Mouse (Mus musculus): ENCODE data around the gene Dnajc22. TPM values are rescaled to one million over a fixed set of nuclear protein-coding genes. Genes with fewer than 3 reads are reported as not detected.
A peak's percentile ranks its signal among the peaks of the same experiment; 100 is the strongest.
"Not testable (repeated sequence)": the region's sequence is repeated elsewhere in the genome, so short reads cannot be mapped to it uniquely, and the experiment has no call there.

Gene Dnajc22
- polyA plus RNA-seq, 1 experiment from 2014 or later, result 0.84 TPM

DNA sequence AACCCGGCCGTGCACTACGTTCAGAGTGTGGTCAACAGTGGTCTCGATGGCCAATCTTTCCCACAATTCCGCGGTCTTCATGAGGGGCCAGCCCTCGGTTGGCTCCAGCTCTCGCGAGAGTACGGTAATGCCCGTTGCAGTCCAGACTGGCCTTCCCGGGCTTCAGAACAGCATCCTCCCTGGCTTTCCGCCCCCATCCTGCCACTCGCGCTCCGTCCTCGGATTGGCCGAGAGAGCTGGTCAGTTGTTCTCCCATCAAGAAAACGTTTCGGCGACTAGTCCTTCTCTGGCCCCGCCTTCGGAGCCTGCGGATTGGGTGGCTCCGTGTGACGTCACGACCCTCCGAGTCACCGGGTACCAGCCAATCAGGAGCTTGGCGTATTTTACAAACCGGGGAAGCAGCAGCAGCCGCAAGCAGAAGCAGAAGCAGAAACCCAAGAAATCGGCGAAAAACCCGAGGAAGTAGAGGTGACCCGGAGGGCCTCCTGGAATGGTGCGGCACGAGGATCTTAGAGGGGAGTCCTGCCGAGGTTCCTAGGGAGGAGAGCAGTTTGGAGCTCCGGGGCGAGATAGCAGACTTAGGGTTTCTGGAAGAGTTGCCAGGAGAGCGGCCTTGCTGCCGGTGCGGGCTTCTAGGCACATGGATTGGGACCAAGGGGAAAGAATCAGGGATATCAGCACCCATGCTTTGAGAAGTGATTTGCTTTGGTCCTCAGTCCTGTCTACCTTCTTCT, 18.2 kb upstream of the Dnajc22 start:
- Histone ChIP-seq H3K27me3 (0 out of 2 replicates have a peak, but pooled peaks cover 1% of the 10 kb centered on the region), H3K9ac (peak overlapping the region; percentile 75), H3K9me3 (replicated peaks) (no peaks in the 10 kb centered on the region), H3K27ac (peak overlapping the region; percentile 94), H3K4me3 (peak overlapping the region; percentile 64), H3K4me2 (peak overlapping the region; percentile 79), H3K36me3 (ENCODE audit: poor library complexity, severe bottlenecking) (peaks cover 27% of the 10 kb centered on the region), H3K4me1 (peaks cover 33% of the 10 kb centered on the region)
- ATAC-seq, result peak; percentile 98
- WGBS, result under 1% methylated on average over 44 of the region's 44 CpGs

GRCm38 (mm10) chr15:99076011-99076410, 17.0 kb upstream of the Dnajc22 start:
- Histone ChIP-seq H3K4me3 (peak overlapping the region; percentile 64), H3K9ac (peak overlapping the region; percentile 75; the same call in 1 of the 2 replicates), H3K36me3 (ENCODE audit: poor library complexity, severe bottlenecking) (peaks cover 35% of the 10 kb centered on the region), H3K4me2 (peak overlapping the region; percentile 79), H3K4me1 (peaks cover 33% of the 10 kb centered on the region)
- not testable (repeated sequence) for H3K27me3 ChIP-seq; ATAC-seq; H3K27ac ChIP-seq; H3K9me3 ChIP-seq (replicated peaks)
- 100% methylated on average over 3 of the region's 3 CpGs for WGBS

DNA sequence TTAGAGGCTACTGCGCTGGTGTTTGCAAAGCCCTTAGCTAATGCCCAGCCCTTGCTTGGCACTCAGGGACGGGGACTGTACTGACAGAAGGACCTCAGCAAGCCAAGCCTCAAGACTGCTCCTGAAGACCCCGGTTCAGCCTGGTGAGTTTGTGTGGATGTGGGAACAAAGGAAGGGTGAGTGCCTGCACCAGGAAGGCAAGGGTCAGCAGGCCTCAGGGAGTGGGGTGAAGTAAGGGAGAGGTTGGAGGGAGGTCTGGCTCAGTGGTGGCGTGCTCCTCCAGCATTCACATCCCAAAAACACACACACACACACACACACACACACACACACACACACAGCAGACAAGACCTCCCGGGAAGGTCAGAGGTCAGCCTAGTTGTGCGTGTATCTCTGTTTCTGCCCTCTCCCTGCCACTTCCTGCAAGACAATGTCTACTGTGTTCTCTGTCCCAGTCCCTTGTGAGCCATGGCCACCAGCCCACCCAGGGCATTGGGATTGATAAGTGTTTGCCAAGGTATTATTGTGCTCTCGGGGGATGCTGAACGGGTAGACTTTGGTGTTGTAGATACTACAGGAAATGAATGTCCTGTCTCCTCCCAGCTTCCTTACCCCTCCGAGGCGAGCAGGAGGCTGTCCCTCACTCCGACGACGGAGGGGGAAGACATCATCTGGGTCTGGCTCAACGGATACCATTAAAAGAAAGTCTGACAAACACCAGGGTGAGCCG, 14.6 kb upstream of the Dnajc22 start:
- Histone ChIP-seq H3K9me3 (replicated peaks) (no peaks in the 10 kb centered on the region), H3K36me3 (ENCODE audit: poor library complexity, severe bottlenecking) (peaks cover 59% of the 10 kb centered on the region), H3K4me3 (no peak overlapping the region), H3K27ac (no peak overlapping the region), H3K9ac (peak overlapping the region; percentile 43; the same call in 1 of the 2 replicates), H3K27me3 (peaks cover 4% of the 10 kb centered on the region), H3K4me1 (peaks cover 33% of the 10 kb centered on the region), H3K4me2 (no peak overlapping the region)
- no peak for ATAC-seq
- WGBS, result 87% methylated on average over 15 of the region's 15 CpGs

DNA sequence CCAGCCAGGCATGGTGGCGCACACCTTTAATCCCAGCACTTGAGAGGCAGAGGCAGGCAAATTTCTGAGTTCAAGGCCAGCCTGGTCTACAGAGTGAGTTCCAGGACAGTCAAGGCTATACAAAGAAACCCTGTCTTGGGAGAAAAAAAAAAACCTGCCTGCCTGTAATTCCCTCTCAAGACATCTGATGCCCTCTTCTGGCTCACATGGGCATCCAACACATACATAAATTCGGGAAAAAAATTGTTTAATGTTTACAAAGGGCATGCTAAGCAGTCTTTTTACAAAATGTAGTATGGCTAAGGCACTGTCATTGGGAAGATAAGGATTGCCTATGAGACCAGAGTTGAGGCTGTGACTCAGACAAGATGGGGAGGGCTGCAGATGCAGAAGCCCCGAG, 13.2 kb upstream of the Dnajc22 start:
- peaks cover 63% of the 10 kb centered on the region for H3K36me3 ChIP-seq (ENCODE audit: poor library complexity, severe bottlenecking)
- WGBS, result 84% methylated on average over 3 of the region's 3 CpGs
- H3K4me1 ChIP-seq, result peaks cover 26% of the 10 kb centered on the region

DNA sequence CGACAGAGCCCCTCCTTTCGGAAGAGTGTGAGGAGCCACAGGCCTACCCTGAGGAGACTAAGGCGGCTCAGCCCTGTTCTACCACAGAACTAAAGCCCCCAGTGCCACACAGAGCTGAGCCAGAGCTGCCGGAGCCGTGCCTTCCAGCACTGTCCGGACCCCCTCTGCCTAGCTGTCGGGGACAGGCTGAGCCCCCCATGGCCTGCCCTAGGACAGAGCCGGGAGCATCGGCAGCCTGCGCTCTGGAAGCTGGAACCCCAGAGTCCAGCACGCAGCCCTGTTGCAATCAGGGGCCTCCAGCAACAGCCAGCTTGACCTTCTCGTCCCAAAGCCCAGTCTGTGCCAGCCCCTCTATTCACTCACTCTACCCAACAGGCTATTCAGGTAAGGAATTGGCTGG, 10.6 kb upstream of the Dnajc22 start:
- no peak for ATAC-seq
- Histone ChIP-seq H3K4me3 (no peak overlapping the region), H3K4me1 (peaks cover 4% of the 10 kb centered on the region; the same call in 1 of the 2 replicates), H3K27me3 (peaks cover 43% of the 10 kb centered on the region), H3K27ac (no peak overlapping the region), H3K9ac (no peak overlapping the region), H3K36me3 (ENCODE audit: poor library complexity, severe bottlenecking) (peaks cover 56% of the 10 kb centered on the region), H3K9me3 (replicated peaks) (no peaks in the 10 kb centered on the region), H3K4me2 (no peak overlapping the region)
- 94% methylated on average over 12 of the region's 12 CpGs for WGBS

More for the DNA sequence above, 13.2 kb upstream of the Dnajc22 start:
- H3K9me3 ChIP-seq (replicated peaks), result no peaks in the 10 kb centered on the region
- no peak overlapping the region for H3K27ac ChIP-seq
- H3K4me3 ChIP-seq, result no peak overlapping the region
- no peak for ATAC-seq
- peaks cover 18% of the 10 kb centered on the region for H3K27me3 ChIP-seq
- H3K4me2 ChIP-seq, result no peak overlapping the region
- no peak overlapping the region for H3K9ac ChIP-seq

- peaks cover under 1% of the 10 kb centered on the region; the same call in 1 of the 2 replicates for H3K4me1 ChIP-seq
- WGBS, result 92% methylated on average over 16 of the region's 16 CpGs
- ATAC-seq, result no peak
- no peak overlapping the region for H3K4me2 ChIP-seq
- H3K9ac ChIP-seq, result 0 out of 2 replicates have a peak overlapping the region, but pooled peaks have one; percentile 21
- peaks cover 51% of the 10 kb centered on the region for H3K36me3 ChIP-seq (ENCODE audit: poor library complexity, severe bottlenecking)
- no peak overlapping the region for H3K4me3 ChIP-seq
- no peak overlapping the region for H3K27ac ChIP-seq
- no peaks in the 10 kb centered on the region for H3K9me3 ChIP-seq (replicated peaks)
- peaks cover 49% of the 10 kb centered on the region for H3K27me3 ChIP-seq
These were observed 10.1 kb upstream of the Dnajc22 start for GRCm38 (mm10) chr15:99082840-99083239.

DNA sequence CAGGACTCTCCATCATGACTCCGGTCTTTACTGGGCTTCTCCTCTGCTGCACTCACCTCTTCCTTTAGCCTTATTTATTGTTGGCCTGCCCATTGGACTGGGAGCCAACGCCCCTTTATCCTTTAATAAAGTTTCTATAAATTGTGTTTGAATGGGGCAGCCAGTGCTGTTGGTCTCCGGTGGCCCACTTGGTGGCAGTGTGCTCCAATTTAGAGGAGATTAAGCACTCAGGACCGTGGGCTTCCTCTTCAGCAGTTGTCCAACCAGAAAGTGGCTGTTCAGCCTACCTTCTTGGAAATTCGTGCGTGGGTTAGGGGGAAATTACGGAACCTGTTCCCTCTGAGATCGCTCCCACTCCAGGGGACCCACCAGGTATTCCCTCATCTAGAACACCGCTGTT, 9.7 kb upstream of the Dnajc22 start:
- ATAC-seq, result no peak
- Histone ChIP-seq H3K9me3 (replicated peaks) (no peaks in the 10 kb centered on the region), H3K4me2 (no peak overlapping the region), H3K27me3 (peaks cover 53% of the 10 kb centered on the region), H3K27ac (no peak overlapping the region), H3K36me3 (ENCODE audit: poor library complexity, severe bottlenecking) (peaks cover 47% of the 10 kb centered on the region), H3K9ac (no peak overlapping the region), H3K4me3 (no peak overlapping the region), H3K4me1 (peaks cover 5% of the 10 kb centered on the region)
- 70% methylated on average over 9 of the region's 9 CpGs for WGBS

- no peak for ATAC-seq
- Histone ChIP-seq H3K9me3 (replicated peaks) (no peaks in the 10 kb centered on the region), H3K27ac (no peak overlapping the region), H3K4me2 (no peak overlapping the region), H3K36me3 (ENCODE audit: poor library complexity, severe bottlenecking) (peaks cover 40% of the 10 kb centered on the region), H3K9ac (no peak overlapping the region), H3K4me3 (no peak overlapping the region), H3K27me3 (peaks cover 60% of the 10 kb centered on the region), H3K4me1 (peaks cover 12% of the 10 kb centered on the region)
- WGBS, result 6% methylated on average over 11 of the region's 11 CpGs
These were observed 9.0 kb upstream of the Dnajc22 start for GRCm38 (mm10) chr15:99083867-99084557.

DNA sequence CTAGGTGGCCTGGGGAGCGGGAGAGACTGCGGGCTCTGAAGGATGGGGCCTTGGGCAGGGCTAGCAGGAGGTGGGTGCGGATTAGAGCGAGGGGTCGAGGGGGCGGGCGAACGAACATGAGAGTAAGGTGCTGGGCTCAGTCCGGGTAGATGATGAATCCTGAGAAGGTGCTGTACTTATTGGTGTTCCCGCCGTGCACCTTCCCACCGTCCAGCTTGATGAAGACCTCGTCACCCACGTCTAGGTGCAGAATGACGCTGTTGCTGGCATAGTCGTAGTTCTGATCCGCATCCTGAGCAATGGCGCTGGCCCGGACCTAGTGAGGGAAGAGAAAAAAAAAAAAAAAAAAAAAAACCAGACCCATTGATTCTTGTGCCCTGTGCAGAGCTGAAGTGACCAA, 8.4 kb upstream of the Dnajc22 start:
- 9% methylated on average over 19 of the region's 19 CpGs for WGBS
- Histone ChIP-seq H3K9me3 (replicated peaks) (no peaks in the 10 kb centered on the region), H3K4me3 (no peak overlapping the region), H3K4me1 (peaks cover 15% of the 10 kb centered on the region), H3K9ac (no peak overlapping the region), H3K36me3 (ENCODE audit: poor library complexity, severe bottlenecking) (peaks cover 37% of the 10 kb centered on the region), H3K4me2 (no peak overlapping the region), H3K27ac (no peak overlapping the region), H3K27me3 (peaks cover 66% of the 10 kb centered on the region)
- no peak for ATAC-seq

GRCm38 (mm10) chr15:99085997-99086396, 7.0 kb upstream of the Dnajc22 start:
- no peak overlapping the region for H3K9ac ChIP-seq
- 79% methylated on average over 4 of the region's 4 CpGs for WGBS
- ATAC-seq, result no peak
- no peak overlapping the region for H3K4me3 ChIP-seq
- peaks cover 28% of the 10 kb centered on the region for H3K36me3 ChIP-seq (ENCODE audit: poor library complexity, severe bottlenecking)
- peaks cover 80% of the 10 kb centered on the region for H3K27me3 ChIP-seq
- no peak overlapping the region for H3K27ac ChIP-seq
- H3K9me3 ChIP-seq (replicated peaks), result no peaks in the 10 kb centered on the region
- H3K4me2 ChIP-seq, result no peak overlapping the region
- H3K4me1 ChIP-seq, result peaks cover 21% of the 10 kb centered on the region

GRCm38 (mm10) chr15:99087253-99088075, 5.5 kb upstream of the Dnajc22 start, which contains the start of gene C1ql4:
C1ql4 (minus strand) TSS chr15:99087817.
- peak within 1 kb of the TSS; percentile 48; the same call in 1 of the 2 replicates for H3K9ac ChIP-seq
- peak; percentile 17; the same call in 1 of the 2 replicates for ATAC-seq
- 8% methylated on average over 58 of the region's 60 CpGs for WGBS
- H3K9me3 ChIP-seq (replicated peaks), result no peaks in the 10 kb centered on the region
- peaks cover 13% of the 10 kb centered on the region for H3K36me3 ChIP-seq (ENCODE audit: poor library complexity, severe bottlenecking)
- no peak within 1 kb of the TSS for H3K27ac ChIP-seq
- peak within 1 kb of the TSS; percentile 29 for H3K4me3 ChIP-seq
- peak within 1 kb of the TSS; percentile 57 for H3K4me2 ChIP-seq
- H3K4me1 ChIP-seq, result peaks cover 27% of the 10 kb centered on the region
- peaks cover 93% of the 10 kb centered on the region for H3K27me3 ChIP-seq

Data from forebrain, embryonic 13.5 days (tissue).